Mouse (Mus musculus) lung, adult 2 months (tissue): ENCODE measurements around the gene Tmem63a.

Experiments used
- CTCF ChIP-seq: fragments of 200-500 bp; IDR thresholded peaks from 2 replicates; pipeline ENCODE4 v1.5.1; 2011; ENCODE audit warnings: mild to moderate bottlenecking, low read length, control low read depth; ENCODE audit not compliant: insufficient read depth
- POLR2A ChIP-seq: fragments of 200-500 bp; IDR thresholded peaks from 2 replicates; pipeline ENCODE4 v1.6.1; 2011; ENCODE audit warnings: low read depth, mild to moderate bottlenecking, control low read depth, low read length, borderline replicate concordance; ENCODE audit errors: extremely low read depth

- TF ChIP-seq POLR2A (no peak), CTCF (no peak)
These were observed 28.3 kb upstream of the Tmem63a start for GRCm38 (mm10) chr1:180913797-180914196.
